Mouse (Mus musculus) spleen, adult 2 months (tissue): ENCODE measurements around the gene Adam21.

ENCODE experiments used
- CTCF ChIP-seq: fragments of 200-500 bp; IDR thresholded peaks from 2 replicates; pipeline ENCODE4 v1.5.1; 2011; ENCODE audit warnings: mild to moderate bottlenecking, inconsistent platforms; ENCODE audit not compliant: insufficient read depth, insufficient read length, insufficient replicate concordance; ENCODE audit errors: extremely low read depth
- POLR2A ChIP-seq: fragments of 200-500 bp; IDR thresholded peaks from 2 replicates; pipeline ENCODE4 v1.6.1; 2011; ENCODE audit warnings: low read depth, low read length, inconsistent platforms

GRCm38 (mm10) chr12:81567931-81568330 is 343 bp downstream of the Adam21 start:
- no peak for TF ChIP-seq POLR2A
- TF ChIP-seq CTCF, result no peak
